Mouse (Mus musculus): ENCODE results near the gene Spc24. TPM values are rescaled to one million over a fixed set of nuclear protein-coding genes. Genes with fewer than 3 reads are reported as not detected.
A peak's percentile ranks its signal among the peaks of the same experiment; 100 is the strongest.

The Spc24 gene
- total RNA-seq, 2 experiments from 2014 or later, result 4.7 to 6.4 TPM

DNA sequence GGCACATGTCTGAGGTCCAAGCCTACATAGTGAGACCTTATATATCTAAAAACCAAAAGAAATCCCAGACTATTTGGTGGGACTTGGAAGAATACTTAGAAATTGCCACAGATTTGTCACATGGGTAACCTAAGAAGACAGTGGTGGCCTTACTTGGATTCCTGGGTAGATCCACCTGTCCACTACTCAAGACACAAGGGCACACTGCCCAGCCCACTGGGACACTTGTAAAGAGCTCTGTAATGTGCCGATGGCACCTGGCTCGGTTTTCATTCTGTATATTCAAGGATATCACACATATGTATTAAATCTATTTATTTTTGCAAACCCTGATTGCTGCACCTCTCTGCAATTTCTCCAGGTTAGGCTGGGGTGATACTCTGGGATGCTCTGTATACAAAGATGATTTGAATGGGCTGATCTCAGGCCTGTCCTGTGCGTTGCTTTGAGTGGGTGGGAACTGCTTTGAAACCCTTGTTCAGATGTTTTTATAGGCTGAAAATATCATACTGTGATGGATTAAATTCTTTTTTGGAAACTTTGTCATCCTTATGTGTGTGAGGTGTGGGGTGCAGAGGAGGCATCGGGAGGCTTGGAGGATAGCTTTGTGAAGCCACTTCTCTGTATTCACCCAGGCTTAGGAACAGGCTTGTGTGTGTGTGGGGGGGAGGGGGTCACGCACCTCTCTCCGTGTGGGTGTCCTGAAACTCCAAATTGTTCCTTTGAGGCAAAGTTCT is 10.6 kb downstream of the Spc24 start:
- no peak for DNase-seq

DNA sequence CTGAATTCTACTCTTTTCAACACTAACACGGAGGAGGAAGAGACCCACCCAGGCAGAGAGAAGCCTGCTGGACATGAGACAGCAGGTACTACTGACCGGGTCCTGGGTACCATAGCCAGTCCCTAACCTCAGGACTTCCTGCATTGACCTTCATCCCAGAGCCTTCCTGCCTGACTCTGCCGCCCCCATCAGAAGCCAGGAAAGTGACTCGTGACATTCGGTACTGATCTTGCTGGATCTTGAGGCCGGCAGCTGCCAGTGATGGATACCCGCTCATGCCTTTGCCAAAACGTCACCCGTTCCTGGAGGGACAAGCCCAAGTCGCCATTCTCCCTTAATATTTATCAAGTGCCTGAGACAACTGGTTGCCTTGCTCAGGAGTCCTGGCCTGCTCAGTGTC is 11.6 kb downstream of the Spc24 start:
- no peak for DNase-seq

DNA sequence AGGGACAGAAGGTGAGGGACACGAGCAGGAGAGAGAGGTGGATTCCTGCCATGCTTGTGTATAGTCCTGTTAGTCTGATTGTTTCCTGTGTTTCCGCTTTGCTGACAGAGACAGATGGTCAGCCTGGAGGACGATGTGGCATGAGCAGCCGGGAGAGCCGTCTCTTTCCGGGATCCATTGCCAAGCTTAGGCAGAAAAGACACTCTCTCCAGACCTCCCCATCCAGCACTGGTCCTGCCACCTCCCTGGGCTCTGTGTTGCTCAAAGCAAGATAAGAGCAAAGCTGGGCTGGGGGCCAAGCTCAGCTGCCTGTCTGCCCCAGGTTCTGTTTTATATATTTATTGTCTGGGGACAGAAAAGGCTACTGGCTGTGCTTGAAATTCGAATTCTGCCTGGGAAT is 12.1 kb downstream of the Spc24 start:
- DNase-seq, result peak; percentile 73 to 83

DNA sequence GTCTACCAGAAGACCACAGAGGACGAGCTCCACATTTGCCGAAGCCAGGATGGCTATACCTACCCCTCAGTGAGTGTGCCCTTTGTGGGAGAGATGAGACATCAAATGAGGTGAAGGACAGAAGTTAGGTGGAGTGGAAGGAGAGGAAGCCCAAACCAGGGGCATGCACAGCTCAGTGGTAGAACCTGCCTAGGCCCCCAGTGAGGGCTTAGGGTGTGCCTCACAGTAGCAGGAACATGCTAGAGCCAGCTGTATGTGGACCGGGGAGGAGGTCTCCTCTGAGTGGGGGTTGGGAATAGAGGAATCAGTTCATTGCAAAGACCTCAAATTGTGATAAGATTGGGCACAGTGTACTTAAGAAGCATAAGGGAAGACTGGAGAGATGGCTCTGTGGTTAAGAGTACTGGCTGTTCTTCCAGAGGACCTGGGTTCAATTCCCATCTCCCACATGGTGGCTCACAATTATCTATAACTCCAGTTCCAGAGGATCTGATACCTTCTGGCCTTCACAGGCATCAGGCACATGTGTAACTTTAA is 12.8 kb downstream of the Spc24 start:
- no peak for DNase-seq

DNA sequence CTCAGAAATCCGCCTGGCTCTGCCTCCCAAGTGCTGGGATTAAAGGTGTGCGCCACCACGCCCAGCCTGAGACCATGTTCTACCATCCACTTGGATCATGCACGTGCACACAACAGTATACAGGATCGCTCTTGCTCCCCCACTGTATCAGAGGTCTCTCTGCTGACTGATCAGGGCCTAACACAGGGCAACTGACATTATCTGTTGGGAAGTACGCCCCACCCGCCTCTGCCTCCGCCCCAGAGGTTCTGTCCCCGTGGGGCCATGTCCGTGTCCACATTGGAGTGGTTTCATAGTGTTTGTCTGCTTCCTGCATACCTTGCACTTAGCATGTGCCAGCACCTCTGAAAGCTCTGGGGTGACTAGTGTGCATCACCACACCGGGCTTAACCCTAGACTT is 18.6 kb downstream of the Spc24 start:
- no peak for DNase-seq

DNA sequence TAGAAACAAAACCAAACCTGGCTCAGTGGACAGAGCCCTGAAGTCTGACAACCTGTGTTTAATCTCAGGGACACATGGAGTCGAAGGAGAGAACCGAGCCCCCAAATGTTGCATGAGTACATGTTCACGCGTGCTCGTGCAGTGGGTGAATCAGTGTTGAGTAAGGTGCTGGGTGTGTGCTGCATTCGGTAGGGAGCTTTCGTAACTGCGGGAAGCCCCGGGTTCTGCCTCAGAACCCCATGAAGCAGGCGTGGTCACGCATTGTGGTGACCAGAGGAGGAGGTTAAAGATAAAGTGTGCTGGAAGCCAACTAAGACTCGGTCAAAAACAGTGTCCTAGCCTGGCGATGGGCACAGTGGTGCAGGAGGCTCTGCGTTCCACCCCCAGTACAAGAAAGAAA is 19.7 kb downstream of the Spc24 start:
- DNase-seq, result no peak

DNA sequence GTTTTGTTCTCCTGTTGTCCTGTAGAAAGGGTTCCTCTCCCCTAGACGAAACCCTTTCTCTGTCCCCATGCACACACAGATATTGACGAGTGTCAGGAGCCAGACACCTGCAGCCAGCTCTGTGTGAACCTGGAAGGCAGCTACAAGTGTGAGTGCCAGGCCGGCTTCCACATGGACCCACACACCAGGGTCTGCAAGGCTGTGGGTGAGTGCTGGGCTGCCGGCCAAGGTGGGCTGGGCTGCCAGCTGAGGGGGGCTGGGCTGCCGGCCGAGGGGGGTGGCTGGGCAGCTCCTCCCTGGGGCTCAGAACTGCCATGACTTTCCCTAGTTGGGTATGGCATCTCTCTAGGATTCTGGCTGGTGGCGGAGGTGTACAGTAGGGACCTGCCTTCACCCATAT is 21.3 kb downstream of the Spc24 start:
- DNase-seq, result no peak

DNA sequence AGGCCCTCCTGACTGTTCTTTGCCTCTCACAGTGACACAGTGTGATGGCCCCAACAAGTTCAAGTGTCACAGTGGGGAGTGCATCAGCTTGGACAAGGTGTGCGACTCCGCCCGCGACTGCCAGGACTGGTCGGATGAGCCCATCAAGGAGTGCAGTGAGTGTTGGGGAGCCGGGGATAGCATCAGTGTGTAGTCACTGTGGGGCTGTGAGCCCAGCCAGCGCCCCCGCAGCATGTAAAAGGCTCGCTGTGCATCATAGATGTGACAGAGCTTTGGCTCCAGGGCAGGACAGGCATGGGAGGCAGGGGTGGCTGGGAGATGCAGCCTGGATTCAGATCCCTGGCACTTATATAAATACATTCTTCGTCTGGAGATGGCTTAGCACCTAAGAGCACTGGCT is 22.9 kb downstream of the Spc24 start:
- no peak for DNase-seq

DNA sequence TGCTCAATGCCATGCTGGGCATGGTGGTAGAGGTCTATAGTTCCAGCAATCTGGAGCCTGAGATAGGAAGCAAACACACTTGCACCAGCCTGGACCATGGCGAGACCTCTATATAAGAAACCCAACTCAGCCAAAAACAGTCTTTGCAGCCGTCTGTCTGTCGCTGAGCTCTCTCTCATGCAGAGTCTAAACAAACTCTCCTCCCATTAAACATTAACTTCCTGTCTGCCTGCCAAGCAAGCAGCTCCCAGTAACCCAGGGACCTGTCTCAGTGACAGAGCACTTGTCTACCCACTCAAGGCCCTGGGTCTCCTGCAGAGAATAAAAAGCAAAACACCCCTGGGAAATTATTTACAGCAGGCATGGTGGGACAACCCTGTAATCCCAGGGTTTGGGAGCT is 23.5 kb downstream of the Spc24 start:
- DNase-seq, result no peak

DNA sequence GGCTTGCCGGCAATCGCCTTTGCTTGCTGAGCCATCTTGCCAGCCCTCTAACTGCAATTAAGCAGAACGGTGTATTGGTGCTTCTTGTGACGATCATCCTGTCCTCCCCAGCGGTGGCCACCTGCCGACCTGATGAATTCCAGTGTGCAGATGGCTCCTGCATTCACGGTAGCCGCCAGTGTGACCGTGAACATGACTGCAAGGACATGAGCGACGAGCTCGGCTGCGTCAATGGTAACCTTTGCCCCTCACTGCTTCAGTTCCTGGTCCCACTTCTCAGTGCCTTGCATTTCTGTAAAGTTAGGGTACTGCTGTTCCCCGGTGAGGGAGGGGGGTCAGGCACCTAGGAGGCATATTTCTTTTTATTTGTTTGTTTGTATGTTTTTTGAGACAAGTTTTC is 25.0 kb downstream of the Spc24 start:
- DNase-seq, result no peak

DNA sequence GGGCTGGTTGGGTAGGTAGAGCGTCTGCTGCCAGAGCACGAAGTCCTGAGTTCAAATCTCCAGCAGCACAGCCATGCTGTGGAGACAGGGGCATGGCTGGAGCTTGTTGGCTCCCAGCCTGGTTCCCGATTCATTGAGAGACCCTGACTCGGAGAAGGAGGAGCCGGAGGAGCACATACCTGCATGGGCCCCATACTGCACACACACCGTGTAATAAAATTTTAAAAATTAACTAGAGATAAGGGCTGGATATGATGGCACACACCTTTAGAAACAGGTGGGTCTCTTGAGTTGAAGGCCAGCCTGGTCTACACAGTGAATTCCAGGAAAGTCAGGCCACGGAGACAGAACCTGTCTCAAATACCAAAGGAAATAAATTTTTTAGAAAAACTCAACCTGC is 26.1 kb downstream of the Spc24 start:
- DNase-seq, result no peak

DNA sequence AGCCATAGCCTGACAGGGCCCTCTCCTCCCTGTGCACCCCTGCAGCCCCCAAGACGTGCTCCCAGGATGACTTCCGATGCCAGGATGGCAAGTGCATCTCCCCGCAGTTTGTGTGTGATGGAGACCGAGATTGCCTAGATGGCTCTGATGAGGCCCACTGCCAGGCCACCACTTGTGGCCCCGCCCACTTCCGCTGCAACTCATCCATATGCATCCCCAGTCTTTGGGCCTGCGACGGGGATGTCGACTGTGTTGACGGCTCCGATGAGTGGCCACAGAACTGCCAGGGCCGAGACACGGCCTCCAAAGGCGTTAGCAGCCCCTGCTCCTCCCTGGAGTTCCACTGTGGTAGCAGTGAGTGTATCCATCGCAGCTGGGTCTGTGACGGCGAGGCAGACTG is 26.7 kb downstream of the Spc24 start:
- DNase-seq, result no peak

DNA sequence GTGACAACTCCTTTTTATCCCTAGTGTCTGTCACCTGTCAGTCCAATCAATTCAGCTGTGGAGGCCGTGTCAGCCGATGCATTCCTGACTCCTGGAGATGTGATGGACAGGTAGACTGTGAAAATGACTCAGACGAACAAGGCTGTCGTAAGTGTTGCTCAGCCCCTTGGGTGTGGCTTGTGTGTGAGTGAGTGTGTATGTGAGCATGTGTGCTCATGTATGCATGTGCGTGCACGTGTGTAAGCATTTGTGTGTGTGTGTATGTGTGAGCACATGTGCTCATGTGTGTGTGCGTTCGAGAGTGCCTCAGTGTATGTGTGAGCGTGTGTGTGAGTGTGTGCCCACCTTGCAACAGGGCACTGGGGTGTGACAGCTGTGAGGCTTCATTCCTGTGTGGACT is 27.8 kb downstream of the Spc24 start:
- no peak for DNase-seq

DNA sequence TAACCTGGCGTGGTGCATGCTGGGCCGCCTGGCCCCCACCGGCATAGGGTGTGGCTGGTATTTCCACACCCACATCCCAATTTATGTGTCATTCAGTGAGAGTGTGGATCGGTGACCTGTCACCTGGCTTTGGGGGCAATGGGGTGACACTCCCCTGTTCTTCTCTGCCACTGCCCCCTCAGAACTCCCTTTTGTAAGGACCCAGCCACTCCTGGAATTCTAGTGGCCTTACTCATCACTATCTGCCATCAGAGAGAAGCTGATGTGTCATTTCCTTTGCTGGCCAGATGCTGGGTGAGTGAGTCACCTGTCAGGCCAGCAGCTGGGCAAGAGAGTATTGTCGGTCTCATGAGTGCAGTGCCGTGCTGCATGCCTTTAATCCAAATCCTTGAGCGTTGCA is 30.8 kb downstream of the Spc24 start:
- peak in 1 of 2 experiments; percentile 35 for DNase-seq

DNA sequence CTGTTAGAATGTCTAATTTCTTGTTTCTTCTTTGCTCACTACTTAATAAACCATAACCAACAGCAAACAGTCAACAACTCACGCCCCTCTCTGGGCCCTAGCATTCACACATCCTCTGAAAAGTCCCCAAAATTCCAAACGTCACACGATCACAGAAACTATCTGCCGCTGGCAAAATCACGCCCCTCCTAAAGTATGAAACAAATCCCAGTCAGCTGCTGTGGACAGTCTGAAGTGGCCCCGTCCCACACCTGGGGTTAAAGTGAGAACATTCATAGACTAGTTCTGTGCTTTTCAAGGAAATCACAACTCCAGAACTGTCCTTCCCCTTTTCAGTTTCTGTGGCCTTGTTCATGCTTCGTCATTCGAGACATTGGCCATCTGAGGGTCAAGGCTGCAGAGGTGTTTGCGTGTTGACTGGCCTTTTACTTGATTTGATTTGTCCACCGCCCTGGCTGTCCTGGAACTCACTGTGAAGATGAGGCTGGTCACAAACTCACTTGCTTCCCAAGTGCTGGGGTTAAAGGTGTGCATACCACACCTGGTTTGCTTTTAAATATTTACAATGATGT is 31.8 kb downstream of the Spc24 start:
- no peak for DNase-seq

DNA sequence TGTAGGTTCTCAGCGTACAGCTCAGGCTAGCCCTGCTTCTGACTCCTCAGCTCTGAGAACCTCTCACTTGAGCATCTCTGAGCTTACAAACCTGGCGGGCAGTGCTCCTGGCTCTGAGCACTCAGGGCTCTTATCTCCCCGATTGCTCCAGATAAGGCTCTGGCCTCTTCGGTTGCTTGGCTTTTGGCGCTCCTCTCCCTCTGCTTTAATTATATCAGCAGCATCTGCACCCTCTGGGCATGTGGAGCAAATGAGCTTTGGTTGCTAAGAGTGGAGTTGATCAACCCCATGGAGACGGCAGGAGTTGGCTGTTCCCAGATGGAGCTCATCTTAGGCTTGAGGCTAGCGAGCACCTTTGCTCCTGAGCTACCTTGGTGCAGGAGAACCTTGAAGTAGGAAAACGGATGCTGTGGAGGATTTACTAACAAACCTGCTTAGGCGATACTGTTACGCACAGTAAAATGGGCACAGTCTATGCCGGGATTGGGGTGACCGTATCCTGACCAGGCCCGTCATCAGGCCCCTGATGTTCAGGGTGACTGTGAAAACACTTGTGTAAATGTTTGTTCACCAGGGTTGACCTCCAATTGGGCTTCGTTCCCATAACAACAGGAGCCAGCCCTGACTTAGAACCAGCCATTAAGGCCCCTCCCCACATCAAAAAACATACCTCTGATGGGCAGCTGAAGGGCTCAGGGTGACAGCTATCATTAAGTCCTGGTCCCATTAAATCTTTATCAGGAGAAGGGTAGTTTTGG is 33.7 kb downstream of the Spc24 start:
- DNase-seq, result no peak

DNA sequence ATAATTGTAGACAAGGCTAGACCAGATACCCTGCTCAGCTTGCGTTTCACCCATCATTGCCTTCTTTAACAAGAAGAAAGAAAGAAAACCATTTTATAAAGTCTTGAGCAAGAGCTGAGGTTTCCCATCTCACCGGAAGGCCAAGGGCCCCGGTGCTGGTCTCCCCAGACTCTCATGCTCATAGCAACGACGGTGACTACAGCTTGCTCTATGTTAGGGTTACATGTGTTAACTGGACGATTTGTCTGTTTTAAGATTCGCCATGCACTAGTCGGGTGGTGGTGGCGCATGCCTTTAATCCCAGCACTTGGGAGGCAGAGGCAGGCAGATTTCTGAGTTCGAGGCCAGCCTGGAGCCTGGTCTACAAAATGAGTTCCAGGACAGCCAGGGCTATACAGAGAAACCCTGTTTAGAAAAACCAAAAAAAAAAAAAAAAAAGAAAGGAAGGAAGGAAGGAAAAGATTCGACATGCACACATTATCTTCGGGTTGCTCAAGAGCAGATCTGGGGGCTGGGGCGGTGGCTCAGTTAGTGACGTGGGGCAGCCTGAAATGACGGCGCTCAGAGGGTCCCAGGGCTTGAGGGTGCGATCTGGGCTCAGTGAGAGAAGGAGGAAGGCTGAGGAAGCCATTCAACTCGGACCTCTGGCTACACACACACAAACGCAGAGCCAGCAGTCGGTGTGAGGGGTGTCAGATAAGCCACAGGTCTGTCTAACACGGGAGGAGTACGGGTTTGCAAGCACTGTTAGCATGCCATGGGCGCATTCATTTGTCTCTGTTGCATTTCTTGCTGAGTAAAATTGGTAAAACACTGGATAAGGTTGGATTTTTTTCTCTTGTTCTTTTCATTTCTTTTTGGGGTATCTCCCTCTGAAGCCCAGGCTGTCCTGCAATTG is 34.6 kb downstream of the Spc24 start:
- no peak for DNase-seq

DNA sequence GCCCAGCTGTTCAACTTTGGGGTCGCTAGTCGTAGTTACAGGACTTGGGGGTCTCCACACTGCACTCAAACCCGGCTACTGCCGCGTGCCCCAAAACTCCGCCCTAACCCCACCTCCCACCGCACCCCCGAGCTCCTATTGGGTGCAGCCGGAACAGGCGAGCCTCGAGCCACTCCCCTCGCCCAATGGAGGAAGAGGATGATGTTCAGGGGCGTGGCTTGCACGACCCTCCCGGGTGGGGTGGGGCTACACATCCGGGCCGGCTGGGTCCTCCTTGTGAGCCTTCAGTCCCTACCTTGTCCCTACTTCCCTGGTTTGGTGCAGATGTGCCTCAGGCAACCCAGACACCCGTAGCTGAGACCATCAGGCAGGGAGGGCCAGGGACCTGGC is 36.0 kb downstream of the Spc24 start:
- DNase-seq, result peak; percentile 89 to 93

DNA sequence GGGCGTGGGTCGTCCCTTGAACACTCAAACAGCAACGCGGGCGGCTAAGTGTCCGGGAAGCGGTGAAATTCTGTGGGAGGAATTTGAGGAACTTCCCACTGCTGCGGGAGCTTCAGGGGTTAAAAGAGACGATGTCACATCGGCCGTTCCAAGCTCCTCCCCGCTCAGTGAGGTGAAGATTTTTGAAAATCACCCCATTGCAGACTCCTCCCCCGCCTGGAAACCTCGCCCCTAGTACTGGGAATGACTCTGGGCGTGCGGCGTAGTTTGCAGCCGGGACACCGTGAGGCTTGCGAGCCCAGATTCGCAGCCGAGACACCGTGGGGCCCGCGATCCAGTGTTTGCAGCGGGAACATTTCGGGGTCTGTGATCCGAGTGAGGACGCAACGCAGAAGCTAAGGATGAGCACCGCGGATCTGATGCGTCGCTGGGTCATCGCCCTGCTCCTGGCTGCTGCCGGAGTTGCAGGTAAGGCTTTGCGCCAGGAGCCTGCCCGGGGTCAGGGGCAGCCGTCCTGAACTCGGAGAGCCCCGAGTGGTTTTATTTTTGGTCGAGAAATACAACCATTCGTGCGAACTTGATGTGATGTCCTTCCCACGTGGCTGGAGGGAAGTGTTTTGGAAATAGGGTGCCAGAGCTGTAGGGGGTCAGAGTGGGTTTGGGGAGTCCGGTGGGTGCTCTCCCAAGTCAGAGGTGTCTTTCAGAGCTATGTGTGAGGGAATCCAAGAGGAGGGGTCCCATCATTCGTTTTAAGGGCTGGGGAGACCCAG is 36.5 kb downstream of the Spc24 start, which contains the start of gene Ldlr:
Gene Ldlr, plus strand, starts transcription at position 107 of the 770 bp plus-strand sequence.
- peak; percentile 88 to 90 for DNase-seq

DNA sequence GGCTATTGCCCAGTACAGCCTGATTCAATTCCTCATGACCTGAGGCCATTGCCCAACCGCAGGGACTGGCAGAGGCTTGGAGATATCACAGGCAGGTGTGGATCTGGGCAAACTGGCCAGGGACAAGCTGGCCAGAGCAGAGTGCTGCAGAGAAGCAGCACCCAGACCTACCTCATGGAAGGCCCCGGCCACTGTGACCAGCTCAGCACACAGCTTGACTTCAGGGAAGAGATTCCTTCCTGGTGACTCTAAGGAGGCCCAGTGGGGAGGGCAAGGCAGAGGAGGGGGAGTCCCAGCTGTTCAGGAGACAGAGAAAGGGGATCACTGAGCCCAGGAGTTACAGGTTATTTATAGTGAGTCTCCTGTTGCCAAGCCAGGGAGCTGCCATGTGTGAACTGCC is 39.1 kb downstream of the Spc24 start:
- peak; percentile 40 to 42 for DNase-seq

DNA sequence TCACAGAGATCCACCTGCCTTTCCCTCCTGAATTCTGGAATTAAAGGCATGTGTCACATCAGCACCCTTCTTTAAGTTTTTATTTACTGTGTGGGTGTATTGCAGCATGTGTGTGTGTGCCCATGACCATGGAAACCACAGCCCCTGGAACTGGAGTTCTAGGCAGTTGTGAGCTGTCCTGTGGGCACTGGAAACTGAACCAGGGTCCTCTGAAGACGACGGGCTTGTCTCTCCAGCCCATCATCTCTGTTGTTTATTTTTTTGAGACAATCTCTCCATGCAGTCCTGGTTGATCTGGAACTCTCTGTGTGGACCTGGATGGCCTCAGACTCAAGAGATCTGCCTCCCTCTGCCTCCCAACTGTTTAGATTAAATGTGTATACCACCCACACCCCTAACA is 43.1 kb downstream of the Spc24 start:
- DNase-seq, result no peak

Data from heart, adult 18-20 months (tissue).